Mouse (Mus musculus): Measurements from ENCODE around the gene Rps26.

Rps26 gene

GRCm38 (mm10) chr10:128606483-128606882 is 20.1 kb downstream of the Rps26 start:
- DNase-seq (ENCODE audit: low read depth, low spot score): no peak

DNA sequence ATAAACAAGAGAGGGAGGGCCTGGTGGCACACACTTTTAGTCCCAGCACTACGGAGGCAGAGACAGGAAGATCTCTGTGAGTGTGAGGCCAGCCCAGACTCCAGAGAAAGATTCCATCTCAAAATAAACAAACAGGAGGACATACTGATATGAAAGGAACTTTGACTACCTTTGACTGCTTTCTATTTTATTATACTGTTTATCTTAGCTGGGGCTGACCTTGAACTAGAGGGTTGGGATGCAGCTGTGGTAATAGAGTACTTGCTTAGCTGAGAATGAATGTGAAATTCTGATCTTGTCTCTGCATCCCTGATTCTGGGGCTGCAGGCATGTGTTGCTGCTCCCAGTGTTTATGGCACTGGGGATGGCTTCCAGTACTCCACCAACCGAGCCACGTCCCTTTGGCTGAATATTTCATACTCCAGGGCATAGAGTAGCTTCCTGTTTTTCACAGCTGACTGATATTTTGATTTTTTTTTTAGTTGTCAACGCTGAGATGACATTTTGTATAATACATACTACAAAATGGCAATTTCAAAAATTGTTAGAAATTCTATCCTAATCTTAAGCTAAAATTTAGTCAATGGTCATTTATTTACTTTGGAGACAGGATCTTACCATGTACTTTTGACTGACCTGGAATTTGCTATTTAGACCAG is 23.9 kb downstream of the Rps26 start:
- DNase-seq (ENCODE audit: low read depth, low spot score): no peak

- DNase-seq (ENCODE audit: low read depth, low spot score): no peak
Observed at GRCm38 (mm10) chr10:128601499-128601898, 25.0 kb downstream of the Rps26 start.

DNA sequence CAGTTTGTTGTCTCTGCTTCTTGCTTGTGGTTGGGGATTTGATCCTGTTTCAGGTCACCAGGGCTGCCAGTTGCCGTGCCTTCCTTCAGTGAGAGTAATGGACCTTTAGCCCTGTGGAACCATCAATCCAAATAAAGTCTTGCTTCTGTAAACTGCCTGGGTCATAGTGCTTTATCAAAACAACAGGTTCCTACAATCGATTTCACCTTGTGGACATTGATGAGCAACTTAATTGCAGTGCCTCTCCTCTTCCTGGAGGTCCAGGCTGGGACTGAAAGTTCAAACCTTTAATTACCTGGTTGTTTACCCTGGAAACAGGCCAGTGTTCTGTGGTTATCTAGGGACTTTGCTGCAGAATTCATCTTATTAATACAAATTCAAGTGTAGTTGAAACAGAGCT is 28.1 kb downstream of the Rps26 start:
- no peak for DNase-seq (ENCODE audit: low read depth, low spot score)

GRCm38 (mm10) chr10:128592797-128593196 is 33.8 kb downstream of the Rps26 start:
- DNase-seq (ENCODE audit: low read depth, low spot score): no peak

DNA sequence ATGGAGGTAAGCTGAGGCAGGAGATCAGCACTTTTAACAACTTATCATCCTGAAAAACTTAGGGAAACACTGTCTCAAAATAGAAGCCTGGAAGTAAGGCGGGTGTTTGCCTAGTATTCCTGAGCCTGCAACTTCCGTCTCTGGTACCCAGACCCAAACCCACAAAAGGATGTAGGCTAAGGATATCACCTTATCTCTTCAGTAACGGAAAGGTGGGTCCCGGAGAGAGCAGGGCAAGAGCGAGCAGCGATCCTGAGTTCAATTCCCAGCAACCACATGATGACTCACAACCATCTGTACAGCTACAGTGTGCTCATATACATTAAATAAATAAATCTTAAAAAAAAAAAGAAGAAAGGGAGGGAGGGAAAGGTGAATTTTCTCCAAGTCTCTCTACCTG is 35.1 kb downstream of the Rps26 start:
- no peak for DNase-seq (ENCODE audit: low read depth, low spot score)

DNA sequence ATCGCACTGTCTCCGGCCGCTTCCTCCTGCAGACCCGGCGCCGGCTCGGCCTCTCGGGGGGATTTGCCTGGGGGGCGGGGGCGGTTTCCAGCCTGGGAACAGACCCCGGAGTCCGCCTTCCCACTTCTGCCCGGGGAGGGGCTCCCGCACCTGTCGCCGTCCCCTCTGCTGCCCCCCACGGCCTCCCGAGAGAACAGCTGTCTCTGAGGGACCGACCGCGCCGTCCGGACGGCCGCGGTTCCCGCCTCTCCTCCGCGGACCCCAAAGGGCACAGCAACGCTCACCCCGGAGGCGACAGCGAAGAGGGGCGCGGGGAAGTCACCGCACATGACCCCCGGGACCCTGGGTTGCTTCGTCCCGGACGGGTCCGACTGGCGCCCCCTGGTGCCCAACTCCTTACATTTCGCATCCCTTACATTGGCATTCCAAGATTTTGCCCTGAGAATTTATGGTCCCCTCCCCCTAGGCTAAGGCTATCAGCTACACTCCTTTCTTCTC is 36.3 kb downstream of the Rps26 start:
- DNase-seq (ENCODE audit: low read depth, low spot score): no peak

DNA sequence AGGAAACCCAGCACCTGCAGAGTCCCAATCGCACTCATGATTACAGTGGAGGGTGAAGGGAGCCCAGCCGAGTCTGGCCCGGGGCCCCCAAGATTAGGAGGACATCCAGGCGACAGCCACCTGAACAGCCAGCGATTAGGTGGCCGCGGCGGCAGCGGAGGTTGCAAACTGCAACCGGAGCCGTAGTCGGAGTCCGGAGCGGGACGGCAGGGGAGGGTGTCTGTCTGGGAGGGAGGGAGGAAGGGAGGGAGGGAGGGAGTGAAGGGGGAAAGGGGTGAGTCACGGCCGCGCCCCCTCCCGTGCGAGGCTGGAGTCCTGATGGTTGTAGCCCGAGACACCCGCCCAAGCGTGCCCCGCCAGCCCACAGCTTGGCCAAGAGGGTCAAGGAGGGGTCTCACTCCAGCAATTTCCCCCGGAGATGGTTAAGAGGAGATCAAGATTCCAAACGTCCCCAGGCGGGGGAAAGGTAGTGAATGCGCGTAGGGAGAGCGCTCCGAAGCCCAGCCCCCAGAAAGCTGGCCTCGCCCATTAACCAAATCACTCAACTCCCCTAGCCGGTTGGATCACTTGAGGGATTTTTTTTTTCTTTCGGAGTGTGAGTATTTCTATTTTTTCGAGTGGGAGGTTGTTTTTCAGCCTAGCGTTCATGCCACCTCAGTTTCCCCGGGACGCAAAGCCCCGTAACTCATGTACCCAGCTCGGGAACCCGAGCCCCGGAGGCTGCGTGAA is 36.9 kb downstream of the Rps26 start, which contains the start of gene Erbb3:
TSS of gene Erbb3 (minus strand) at position 189 of the 729 bp plus-strand sequence.
- no peak for DNase-seq (ENCODE audit: low read depth, low spot score)

GRCm38 (mm10) chr10:128588775-128589463 is 37.6 kb downstream of the Rps26 start:
- no peak for DNase-seq (ENCODE audit: low read depth, low spot score)

GRCm38 (mm10) chr10:128588136-128588535 is 38.4 kb downstream of the Rps26 start:
- DNase-seq (ENCODE audit: low read depth, low spot score): no peak

- no peak for DNase-seq (ENCODE audit: low read depth, low spot score)
Observed at GRCm38 (mm10) chr10:128587697-128588096, 38.9 kb downstream of the Rps26 start.

- no peak for DNase-seq (ENCODE audit: low read depth, low spot score)
Observed at GRCm38 (mm10) chr10:128587120-128587519, 39.4 kb downstream of the Rps26 start.

DNA sequence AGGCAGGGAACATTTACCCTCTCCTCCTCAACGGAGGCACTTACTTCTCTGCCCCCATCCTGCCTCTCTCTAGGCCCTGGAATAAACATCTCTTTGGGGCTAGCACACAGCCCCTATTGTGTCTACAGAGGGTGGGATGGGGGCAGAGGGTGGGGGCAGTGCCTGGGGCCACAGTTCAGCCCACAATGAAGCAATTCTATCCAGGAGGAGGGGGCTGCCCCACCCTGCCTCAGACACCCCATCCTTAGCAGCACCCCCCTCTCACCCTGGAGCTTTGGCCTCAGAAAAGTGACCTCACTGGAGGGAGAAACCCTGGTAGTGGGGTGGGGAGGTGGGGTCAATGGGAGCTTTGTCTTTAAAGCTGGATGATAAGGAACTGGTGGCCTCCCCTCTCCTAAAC is 40.0 kb downstream of the Rps26 start:
- peak; percentile 66 for DNase-seq (ENCODE audit: low read depth, low spot score)

GRCm38 (mm10) chr10:128584386-128584785 is 42.2 kb downstream of the Rps26 start:
- no peak for DNase-seq (ENCODE audit: low read depth, low spot score)

GRCm38 (mm10) chr10:128583644-128584043 is 42.9 kb downstream of the Rps26 start:
- no peak for DNase-seq (ENCODE audit: low read depth, low spot score)

DNA sequence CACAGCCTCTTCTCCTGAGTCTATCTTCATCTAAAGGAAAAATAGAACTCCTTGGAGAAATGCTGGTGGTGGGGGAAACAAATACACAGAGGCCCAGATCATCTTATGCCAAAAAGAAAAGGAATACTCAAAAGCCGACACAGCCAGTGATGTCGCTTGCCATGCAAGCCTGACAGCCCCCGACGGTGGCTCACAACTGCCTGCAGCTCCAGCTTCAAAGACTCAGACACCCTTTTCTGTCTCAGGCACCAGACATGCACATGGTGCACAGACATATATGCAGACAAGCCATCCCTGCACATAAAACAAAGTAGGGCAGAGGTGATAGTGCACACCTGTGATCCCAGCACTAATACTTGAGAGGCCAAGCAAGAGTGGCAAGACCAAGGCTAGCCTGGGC is 46.8 kb downstream of the Rps26 start:
- DNase-seq (ENCODE audit: low read depth, low spot score): no peak

DNA sequence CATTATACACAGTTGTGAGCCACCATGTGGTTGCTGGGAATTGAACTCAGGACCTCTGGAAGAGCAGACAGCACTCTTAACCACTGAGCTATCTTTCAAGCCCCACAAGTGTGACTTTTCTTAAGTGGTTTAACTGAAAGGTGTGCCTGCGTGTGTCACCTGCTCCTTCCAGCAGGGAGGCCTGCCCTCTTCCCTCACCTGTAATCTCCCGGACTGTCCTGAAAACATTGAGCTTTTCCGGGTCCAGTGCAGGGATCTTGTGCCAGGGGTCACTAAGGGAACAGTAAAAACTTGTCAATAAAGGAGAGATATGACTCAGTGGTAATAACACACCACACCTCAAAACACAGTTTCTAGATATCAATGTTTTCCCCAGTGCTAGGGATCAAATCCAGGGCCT is 47.2 kb downstream of the Rps26 start:
- DNase-seq (ENCODE audit: low read depth, low spot score): no peak

- DNase-seq (ENCODE audit: low read depth, low spot score): no peak
Observed at GRCm38 (mm10) chr10:128578330-128578729, 48.2 kb downstream of the Rps26 start.

GRCm38 (mm10) chr10:128575063-128575462 is 51.5 kb downstream of the Rps26 start:
- DNase-seq (ENCODE audit: low read depth, low spot score): no peak

Measured in telencephalon, adult 2 months (tissue).